Mouse (Mus musculus): Measurements from ENCODE around the gene Dusp2. TPM values are rescaled to one million over a fixed set of nuclear protein-coding genes. Genes with fewer than 3 reads are reported as not detected.
A peak's percentile ranks its signal among the peaks of the same experiment; 100 is the strongest.
"Not testable (repeated sequence)": the region's sequence is repeated elsewhere in the genome, so short reads cannot be mapped to it uniquely, and the experiment has no call there.

Gene Dusp2
- total RNA-seq (2021), result 1.9 and 9.9 TPM in 2 replicates
- long read RNA-seq, experiment 1, partial matches to known transcripts, result 0 of 3 reads
- long read RNA-seq, experiment 1, other reads (novel, unspliced or antisense), result 0 of 3 reads
- long read RNA-seq, experiment 2, partial matches to known transcripts, result 0 of 1 reads
- long read RNA-seq, experiment 2, other reads (novel, unspliced or antisense), result 0 of 1 reads

- DNase-seq, result peak; percentile 90
Measured at GRCm38 (mm10) chr2:127335767-127336496, at the start of gene Dusp2. Dusp2 (plus strand) TSS chr2:127336159.

- DNase-seq, result no peak
Measured at GRCm38 (mm10) chr2:127292250-127292649, 43.7 kb upstream of the Dusp2 start.

- DNase-seq, result no peak
Measured at GRCm38 (mm10) chr2:127297001-127297805, 38.8 kb upstream of the Dusp2 start.

GRCm38 (mm10) chr2:127298056-127298455 lies 37.9 kb upstream of the Dusp2 start:
- DNase-seq, result no peak

GRCm38 (mm10) chr2:127300701-127301100 lies 35.3 kb upstream of the Dusp2 start:
- peak; percentile 22 for DNase-seq

GRCm38 (mm10) chr2:127301883-127302282 lies 34.1 kb upstream of the Dusp2 start:
- DNase-seq, result no peak

- not testable (repeated sequence) for DNase-seq
Measured at GRCm38 (mm10) chr2:127304192-127304591, 31.8 kb upstream of the Dusp2 start.

GRCm38 (mm10) chr2:127304609-127305210 lies 31.2 kb upstream of the Dusp2 start:
- DNase-seq, result no peak

GRCm38 (mm10) chr2:127306123-127306522 lies 29.8 kb upstream of the Dusp2 start:
- no peak for DNase-seq

GRCm38 (mm10) chr2:127307179-127307578 lies 28.8 kb upstream of the Dusp2 start:
- DNase-seq, result no peak

- DNase-seq, result no peak
Measured at GRCm38 (mm10) chr2:127308660-127309059, 27.3 kb upstream of the Dusp2 start.

- DNase-seq, result no peak
Measured at GRCm38 (mm10) chr2:127310246-127310645, 25.7 kb upstream of the Dusp2 start.

- no peak for DNase-seq
Measured at GRCm38 (mm10) chr2:127310685-127311084, 25.3 kb upstream of the Dusp2 start.

- no peak for DNase-seq
Measured at GRCm38 (mm10) chr2:127311193-127311592, 24.8 kb upstream of the Dusp2 start.

GRCm38 (mm10) chr2:127312801-127313200 lies 23.2 kb upstream of the Dusp2 start:
- no peak for DNase-seq

GRCm38 (mm10) chr2:127313878-127314277 lies 22.1 kb upstream of the Dusp2 start:
- no peak for DNase-seq

- no peak for DNase-seq
Measured at GRCm38 (mm10) chr2:127314467-127315154, 21.3 kb upstream of the Dusp2 start.

- no peak for DNase-seq
Measured at GRCm38 (mm10) chr2:127315155-127315470, 20.8 kb upstream of the Dusp2 start.

GRCm38 (mm10) chr2:127316431-127316830 lies 19.5 kb upstream of the Dusp2 start:
- no peak for DNase-seq

- DNase-seq, result no peak
Measured at GRCm38 (mm10) chr2:127318136-127318535, 17.8 kb upstream of the Dusp2 start.

- no peak for DNase-seq
Measured at GRCm38 (mm10) chr2:127319071-127319470, 16.9 kb upstream of the Dusp2 start.

- no peak for DNase-seq
Measured at GRCm38 (mm10) chr2:127322671-127323285, 13.2 kb upstream of the Dusp2 start.

All from adrenal gland, postnatal 14 days (tissue).